Mouse (Mus musculus) heart, embryonic 16.5 days (tissue): ENCODE measurements around the gene Med18. TPM values are rescaled to one million over a fixed set of nuclear protein-coding genes. Genes with fewer than 3 reads are reported as not detected.
"Not testable (repeated sequence)": the region's sequence is repeated elsewhere in the genome, so short reads cannot be mapped to it uniquely, and the experiment has no call there.

ENCODE experiments used
- ATAC-seq: fragments of 200-750 bp; cut with Nextera tagmentation; replicated peaks from 2 replicates; pipeline ENCODE4 v1.8.0; 2017; ENCODE audit warnings: moderate number of reproducible peaks; ENCODE audit not compliant: insufficient read depth, low FRiP score; ENCODE audit errors: extremely low read depth
- H3K27ac ChIP-seq: fragments of 300-500 bp; sonication (generic); 2 replicates; pipeline ENCODE4 v1.5.1; 2014; ENCODE audit warnings: mild to moderate bottlenecking, low read length, control low read depth, moderate library complexity
- H3K27me3 ChIP-seq: fragments of 300-500 bp; sonication (generic); 2 replicates; pipeline ENCODE4 v1.6.1; 2014; ENCODE audit warnings: low read length, mixed read lengths; ENCODE audit not compliant: control insufficient read depth, insufficient read depth
- H3K36me3 ChIP-seq: fragments of 300-500 bp; sonication (generic); 2 replicates; pipeline ENCODE4 v1.6.1; 2014; ENCODE audit not compliant: control insufficient read depth, insufficient read depth
- H3K4me1 ChIP-seq: fragments of 300-500 bp; sonication (generic); 2 replicates; pipeline ENCODE4 v1.6.1; 2014; ENCODE audit warnings: low read length, mixed read lengths; ENCODE audit not compliant: control insufficient read depth, insufficient read depth
- H3K4me2 ChIP-seq: fragments of 300-500 bp; sonication (generic); 2 replicates; pipeline ENCODE4 v1.6.1; 2014; ENCODE audit warnings: low read depth, mild to moderate bottlenecking, control low read depth, low read length
- H3K4me3 ChIP-seq: fragments of 300-500 bp; sonication (generic); 2 replicates; pipeline ENCODE4 v1.5.1; 2014; ENCODE audit warnings: mild to moderate bottlenecking, control low read depth, low read length
- H3K9ac ChIP-seq: fragments of 300-500 bp; sonication (generic); 2 replicates; pipeline ENCODE4 v1.6.1; 2014; ENCODE audit warnings: low read length, control low read depth
- H3K9me3 ChIP-seq: fragments of 300-500 bp; sonication (generic); replicated peaks from 2 replicates; pipeline ENCODE4 v1.6.1; 2016; ENCODE audit warnings: low read length; ENCODE audit not compliant: control insufficient read depth
- WGBS: fragments of 180-500 bp; shearing (Covaris S2); extraction: QIAGEN DNeasy Blood & Tissue Kit; methylation state at CpG from one replicate; pipeline ENCODE4 v1.1.7; 2014; 5-methylcytosine and 5-hydroxymethylcytosine counted together
- polyA plus RNA-seq: library from polyadenylated mRNA; unstranded; fragments of >200 nt; fragmentation: Nextera tagmentation; extraction: Ambion mirVana; gene quantifications from 2 replicates; pipeline ENCODE4 v1.2.1, GENCODE M21; 2015

Med18 gene
- polyA plus RNA-seq, 1 experiment from 2014 or later: 15.9 TPM

- Histone ChIP-seq H3K4me2 (no peak overlapping the region), H3K4me1 (no peaks in the 10 kb centered on the region), H3K9ac (no peak overlapping the region), H3K27me3 (no peaks in the 10 kb centered on the region), H3K27ac (no peak overlapping the region), H3K36me3 (no peaks in the 10 kb centered on the region), H3K9me3 (no peaks in the 10 kb centered on the region), H3K4me3 (no peak overlapping the region)
- WGBS: 64% methylated on average over 5 of the region's 5 CpGs
- no peak for ATAC-seq
Observed at GRCm38 (mm10) chr4:132484820-132485219, 21.1 kb upstream of the Med18 start.

GRCm38 (mm10) chr4:132484231-132484630 is 20.5 kb upstream of the Med18 start:
- Histone ChIP-seq H3K4me2 (no peak overlapping the region), H3K9me3 (no peaks in the 10 kb centered on the region), H3K4me3 (no peak overlapping the region), H3K4me1 (no peaks in the 10 kb centered on the region), H3K36me3 (no peaks in the 10 kb centered on the region), H3K27me3 (no peaks in the 10 kb centered on the region), H3K27ac (no peak overlapping the region), H3K9ac (no peak overlapping the region)
- WGBS: 69% methylated on average over 4 of the region's 4 CpGs
- no peak for ATAC-seq

DNA sequence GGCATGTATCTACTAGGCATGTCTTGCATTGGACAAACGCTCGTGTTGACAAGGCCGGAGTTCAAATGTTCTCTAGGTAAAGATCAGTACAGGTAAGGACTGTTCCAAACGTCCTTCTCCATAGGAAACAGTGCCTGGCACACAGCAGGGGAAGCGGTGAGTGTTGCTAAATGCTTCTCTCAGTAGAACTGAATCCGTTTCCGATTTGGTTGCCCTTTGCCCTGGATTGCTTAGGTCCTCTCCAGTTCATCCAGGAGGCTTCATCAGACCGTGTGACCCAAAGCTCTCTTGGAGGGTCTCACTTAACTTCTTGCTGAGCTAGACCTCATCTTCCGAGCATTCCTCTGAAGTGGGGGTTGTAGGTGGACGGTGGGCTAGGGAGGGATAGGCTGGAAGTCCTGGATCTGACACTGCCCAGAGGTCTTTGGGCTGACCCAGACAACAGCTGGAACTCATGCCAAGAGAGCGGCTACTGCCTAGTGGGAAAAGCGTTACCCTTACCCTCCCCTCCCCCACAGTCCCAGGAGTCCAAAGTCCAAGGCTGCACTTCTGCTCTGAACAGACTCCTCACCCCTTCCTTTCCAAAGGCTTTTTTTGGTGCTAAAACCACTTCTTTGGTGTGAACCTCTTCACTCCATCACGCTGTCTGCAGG is 19.4 kb upstream of the Med18 start:
- Histone ChIP-seq H3K9me3 (no peaks in the 10 kb centered on the region), H3K4me2 (no peak overlapping the region), H3K27me3 (no peaks in the 10 kb centered on the region), H3K27ac (no peak overlapping the region), H3K36me3 (no peaks in the 10 kb centered on the region), H3K4me3 (no peak overlapping the region), H3K4me1 (no peaks in the 10 kb centered on the region), H3K9ac (no peak overlapping the region)
- ATAC-seq: no peak
- 71% methylated on average over 13 of the region's 13 CpGs for WGBS

GRCm38 (mm10) chr4:132482104-132482503 is 18.4 kb upstream of the Med18 start:
- ATAC-seq, H3K27me3 ChIP-seq: not testable (repeated sequence)
- WGBS: 68% methylated on average over 3 of the region's 3 CpGs

GRCm38 (mm10) chr4:132477833-132478232 is 14.1 kb upstream of the Med18 start:
- WGBS: 91% methylated on average over 8 of the region's 8 CpGs
- no peaks in the 10 kb centered on the region for H3K36me3 ChIP-seq
- ATAC-seq: no peak
- H3K27ac ChIP-seq: no peak overlapping the region
- no peaks in the 10 kb centered on the region for H3K4me1 ChIP-seq
- H3K4me2 ChIP-seq: no peak overlapping the region
- no peaks in the 10 kb centered on the region for H3K9me3 ChIP-seq
- no peaks in the 10 kb centered on the region for H3K27me3 ChIP-seq
- no peak overlapping the region for H3K4me3 ChIP-seq
- H3K9ac ChIP-seq: no peak overlapping the region

More at GRCm38 (mm10) chr4:132482104-132482503, 18.4 kb upstream of the Med18 start:
- not testable (repeated sequence) for H3K4me2 ChIP-seq, H3K9me3 ChIP-seq, H3K4me3 ChIP-seq, H3K9ac ChIP-seq, H3K36me3 ChIP-seq, H3K27ac ChIP-seq, H3K4me1 ChIP-seq

- H3K36me3 ChIP-seq: no peaks in the 10 kb centered on the region
- no peak overlapping the region for H3K27ac ChIP-seq
- no peak for ATAC-seq
- no peak overlapping the region for H3K4me3 ChIP-seq
- no peak overlapping the region for H3K9ac ChIP-seq
- H3K9me3 ChIP-seq: no peaks in the 10 kb centered on the region
- WGBS: 72% methylated on average over 13 of the region's 13 CpGs
- H3K4me1 ChIP-seq: no peaks in the 10 kb centered on the region
- no peak overlapping the region for H3K4me2 ChIP-seq
- no peaks in the 10 kb centered on the region for H3K27me3 ChIP-seq
Observed at GRCm38 (mm10) chr4:132475895-132476878, 12.5 kb upstream of the Med18 start.

DNA sequence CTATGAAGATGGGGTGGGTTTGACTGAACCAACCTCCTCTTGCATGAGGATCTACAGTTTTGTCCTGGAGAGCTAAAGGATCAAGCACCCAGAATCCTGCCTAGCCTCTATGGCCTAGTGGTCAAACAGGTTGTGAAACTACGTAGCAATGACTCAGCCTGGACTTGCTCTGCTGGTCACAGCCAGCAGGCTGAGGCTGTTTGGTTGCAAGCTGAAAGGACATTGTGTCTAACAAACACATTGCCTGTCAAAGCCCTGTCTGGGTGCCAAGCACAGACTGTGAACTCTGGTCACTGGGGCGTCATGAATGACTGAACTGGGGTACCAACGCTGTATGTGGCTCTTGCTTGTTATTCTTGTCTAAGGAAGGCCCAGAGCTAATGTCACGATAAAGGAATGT is 10.9 kb upstream of the Med18 start:
- H3K4me1 ChIP-seq: no peaks in the 10 kb centered on the region
- no peaks in the 10 kb centered on the region for H3K27me3 ChIP-seq
- WGBS: 68% methylated on average over 4 of the region's 4 CpGs
- H3K27ac ChIP-seq: no peak overlapping the region
- no peak overlapping the region for H3K4me2 ChIP-seq
- ATAC-seq: no peak
- no peaks in the 10 kb centered on the region for H3K9me3 ChIP-seq
- H3K9ac ChIP-seq: no peak overlapping the region
- H3K36me3 ChIP-seq: no peaks in the 10 kb centered on the region
- H3K4me3 ChIP-seq: no peak overlapping the region

DNA sequence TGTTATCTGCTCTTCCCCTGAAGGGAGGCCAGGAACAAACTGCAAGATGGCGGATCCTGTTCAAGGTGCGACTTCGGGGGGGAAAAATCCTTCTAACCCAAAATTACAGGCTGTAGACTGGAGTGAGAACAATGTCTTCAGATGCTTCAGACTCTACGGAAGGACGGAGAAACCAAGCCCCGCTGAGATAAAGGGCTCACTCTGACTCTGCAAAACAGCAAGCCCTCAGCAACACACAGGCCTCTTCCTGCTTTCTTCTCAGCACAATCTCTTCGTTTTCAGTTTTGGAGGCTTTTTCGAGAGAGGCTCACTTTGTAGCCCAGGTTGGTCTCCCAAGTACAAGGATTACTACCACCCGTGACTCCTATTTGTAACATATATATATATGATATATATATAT is 9.7 kb upstream of the Med18 start:
- Histone ChIP-seq H3K4me1 (no peaks in the 10 kb centered on the region), H3K27ac (no peak overlapping the region), H3K4me2 (no peak overlapping the region), H3K36me3 (no peaks in the 10 kb centered on the region), H3K9me3 (no peaks in the 10 kb centered on the region), H3K27me3 (no peaks in the 10 kb centered on the region), H3K9ac (no peak overlapping the region), H3K4me3 (no peak overlapping the region)
- WGBS: 88% methylated on average over 9 of the region's 9 CpGs
- ATAC-seq: no peak

DNA sequence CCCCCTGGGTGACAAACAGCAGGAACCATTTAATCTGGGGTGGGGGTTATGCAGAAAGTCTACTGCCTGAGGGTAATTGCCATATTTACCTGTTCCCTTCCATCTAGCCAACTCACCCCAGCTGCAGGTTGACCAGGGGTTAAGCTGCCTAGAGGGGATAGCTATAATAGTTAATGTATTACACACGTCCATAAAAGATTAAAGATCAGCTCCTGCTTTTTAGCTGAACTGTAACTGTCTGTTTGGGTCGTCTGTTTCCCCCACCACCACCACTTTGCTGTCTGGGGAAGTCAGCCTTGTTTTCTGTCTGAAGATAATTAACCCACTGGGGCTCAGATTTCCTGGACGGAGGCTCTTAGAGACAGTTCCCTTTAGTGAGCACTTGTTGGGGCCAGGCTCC is 6.2 kb upstream of the Med18 start:
- WGBS: 17% methylated on average over 3 of the region's 3 CpGs
- H3K4me1 ChIP-seq: no peaks in the 10 kb centered on the region
- no peak overlapping the region for H3K4me2 ChIP-seq
- H3K27ac ChIP-seq: no peak overlapping the region
- no peak overlapping the region for H3K4me3 ChIP-seq
- H3K9me3 ChIP-seq: no peaks in the 10 kb centered on the region
- no peak for ATAC-seq
- no peaks in the 10 kb centered on the region for H3K36me3 ChIP-seq
- no peak overlapping the region for H3K9ac ChIP-seq
- no peaks in the 10 kb centered on the region for H3K27me3 ChIP-seq
